Mouse (Mus musculus): Measurements from ENCODE around the gene Bcl2l13.

The Bcl2l13 gene

DNA sequence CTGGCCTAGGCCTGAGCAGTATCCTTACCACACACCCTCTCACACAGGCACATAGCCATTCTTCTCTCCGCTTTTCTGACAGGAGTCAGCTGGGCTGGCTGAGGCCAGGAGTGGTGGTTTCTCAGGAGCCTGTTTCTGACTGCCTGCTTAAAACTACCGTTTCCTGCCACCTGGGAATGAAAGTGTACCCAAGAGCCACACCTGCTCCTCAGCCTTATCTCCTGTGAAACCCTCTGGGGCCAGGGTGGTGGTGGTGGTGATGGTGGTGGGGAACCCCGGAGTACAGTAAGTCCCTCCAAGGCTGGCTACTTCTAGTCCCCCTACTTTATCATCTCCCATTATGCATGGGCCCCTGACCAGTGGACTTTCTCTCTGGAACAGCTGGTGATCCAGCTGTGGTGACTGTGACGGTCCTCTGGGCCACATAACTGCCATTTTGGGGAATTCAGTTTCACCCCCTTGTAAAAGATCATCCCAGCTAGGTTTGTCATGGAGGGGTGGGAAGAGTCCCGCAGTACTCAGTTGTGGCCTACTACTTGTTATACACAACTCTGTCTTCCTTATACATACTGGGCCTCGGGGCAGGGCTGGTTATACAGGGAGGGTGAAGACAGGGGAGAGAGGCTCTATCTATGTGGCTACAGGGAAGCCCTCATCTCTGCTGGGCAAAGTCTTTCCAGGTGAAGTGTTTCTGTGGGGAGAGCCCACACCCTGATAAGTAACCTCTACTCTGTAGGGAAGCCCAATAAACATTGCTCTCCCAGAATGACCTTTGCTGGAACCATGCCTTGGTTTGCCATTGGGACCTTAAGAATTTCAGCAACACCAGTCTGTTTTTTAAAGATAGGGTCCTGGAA is 94.7 kb downstream of the Bcl2l13 start:
- DNase-seq (ENCODE audit: low spot score), result no peak

DNA sequence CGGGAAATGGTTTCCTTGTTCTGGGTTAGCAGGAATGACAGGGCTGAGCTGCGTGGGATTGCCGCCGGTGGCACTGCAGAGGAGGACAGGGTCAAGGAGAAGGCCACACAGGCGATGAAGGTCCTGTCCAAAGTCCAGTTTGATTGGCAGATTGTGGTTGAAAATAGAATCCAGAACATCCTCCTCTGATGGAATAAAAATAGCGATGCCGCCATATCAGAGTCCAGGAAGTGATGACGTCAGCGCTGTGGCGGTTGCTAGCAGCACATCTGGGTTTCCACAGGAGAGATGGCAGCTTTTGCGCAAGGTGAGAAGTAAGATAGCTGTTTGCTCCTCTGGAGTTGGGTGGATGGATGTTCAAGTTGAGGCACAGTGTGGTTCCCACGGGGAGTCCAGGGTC is 96.6 kb downstream of the Bcl2l13 start:
- DNase-seq (ENCODE audit: low spot score), result no peak

- no peak for DNase-seq (ENCODE audit: low spot score)
Measured at GRCm38 (mm10) chr6:120933670-120934069, 97.7 kb downstream of the Bcl2l13 start.

GRCm38 (mm10) chr6:120934176-120934575 is 98.2 kb downstream of the Bcl2l13 start:
- no peak for DNase-seq (ENCODE audit: low spot score)

- no peak for DNase-seq (ENCODE audit: low spot score)
Measured at GRCm38 (mm10) chr6:120937104-120937617, 101.1 kb downstream of the Bcl2l13 start.

DNA sequence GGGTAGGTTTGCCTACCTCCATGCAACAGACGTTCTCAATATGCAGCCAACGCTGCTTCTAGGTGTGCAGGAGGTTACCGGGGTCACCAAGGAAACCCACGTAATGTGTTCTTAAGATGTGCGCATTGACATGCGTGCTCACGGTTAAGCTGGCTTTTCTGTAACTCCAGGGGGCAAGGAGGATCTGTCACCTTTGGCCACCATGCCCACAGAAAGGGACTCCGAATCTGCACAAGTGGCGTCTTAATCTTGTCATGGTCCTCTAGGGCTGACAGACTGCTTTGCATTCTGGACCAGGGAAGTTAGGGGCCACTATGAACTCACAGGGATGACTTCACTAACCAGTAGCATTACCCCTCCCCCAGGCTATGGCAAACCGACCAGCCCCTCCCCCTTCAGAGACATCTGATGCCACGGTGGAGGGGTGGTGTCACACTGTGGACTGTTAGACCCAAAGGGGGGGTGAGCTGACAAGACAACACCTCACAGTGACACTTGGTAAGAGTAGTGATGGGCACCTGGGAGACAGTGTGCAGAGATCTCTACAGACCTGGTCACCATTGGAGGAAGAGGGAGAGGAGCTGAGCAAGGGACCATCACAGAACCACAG is 102.1 kb downstream of the Bcl2l13 start:
- no peak for DNase-seq (ENCODE audit: low spot score)

DNA sequence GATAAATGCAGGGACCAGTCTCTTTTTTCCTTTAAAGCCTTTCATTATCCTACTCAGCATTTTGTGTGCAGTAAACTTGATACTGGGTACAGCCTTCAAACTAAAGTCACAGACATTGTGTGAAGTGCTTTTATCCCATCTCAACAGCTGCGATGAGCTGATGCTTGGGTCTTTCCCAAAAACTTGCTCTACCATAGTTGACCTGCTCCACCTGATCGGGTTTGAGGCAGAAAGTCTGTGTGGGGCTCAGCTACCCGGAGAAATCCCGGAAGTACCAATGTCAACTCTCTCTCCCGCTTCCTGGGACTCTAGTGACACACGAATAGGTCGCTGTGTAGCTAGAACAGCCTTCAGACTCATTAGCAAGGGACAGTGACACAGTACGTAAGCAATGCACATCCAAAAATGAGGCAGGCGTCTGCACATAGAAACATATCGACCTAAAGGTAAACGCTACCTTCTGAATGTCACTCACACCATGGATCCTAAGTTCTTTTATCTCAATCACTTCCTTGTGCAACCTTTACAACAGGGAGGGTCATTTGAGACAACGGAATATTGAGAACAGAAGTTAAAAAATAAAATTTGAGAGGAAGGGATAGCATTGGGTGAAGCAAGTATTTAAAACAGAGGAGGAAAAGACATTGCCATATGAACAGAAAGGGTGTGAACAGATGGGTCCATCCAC is 102.9 kb downstream of the Bcl2l13 start:
- DNase-seq (ENCODE audit: low spot score), result no peak

GRCm38 (mm10) chr6:120939783-120940182 is 103.8 kb downstream of the Bcl2l13 start:
- no peak for DNase-seq (ENCODE audit: low spot score)

DNA sequence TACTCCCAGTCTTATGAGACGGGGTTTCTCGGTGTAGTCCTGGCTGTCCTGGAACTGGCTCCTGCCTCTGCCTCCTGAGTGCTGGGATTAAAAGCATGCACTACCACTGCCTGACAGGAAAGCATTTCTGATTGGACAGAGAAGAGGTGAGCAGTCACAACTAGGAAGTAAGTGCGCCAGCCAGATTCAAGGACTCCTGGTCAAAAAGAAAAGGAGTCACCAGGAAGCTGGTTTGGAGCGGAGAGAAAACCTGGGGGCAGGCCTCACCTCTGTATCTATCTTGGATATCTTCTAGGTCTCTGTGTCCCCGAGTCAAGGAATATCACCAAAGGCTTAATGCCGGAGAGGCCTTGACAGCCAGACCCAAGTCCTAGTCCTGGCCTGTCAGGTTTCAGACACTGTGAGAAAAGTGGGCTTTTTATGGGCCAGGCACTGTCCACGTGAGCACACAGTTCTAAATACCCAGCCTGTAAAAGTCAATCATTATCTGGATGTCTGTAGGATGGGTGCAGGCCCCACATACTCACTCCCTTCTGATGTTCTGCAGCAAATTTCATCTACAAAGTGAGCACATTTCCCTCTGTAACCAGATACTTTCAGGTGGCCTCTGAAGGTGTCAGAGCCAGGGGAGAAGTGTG is 104.6 kb downstream of the Bcl2l13 start:
- DNase-seq (ENCODE audit: low spot score), result no peak

DNA sequence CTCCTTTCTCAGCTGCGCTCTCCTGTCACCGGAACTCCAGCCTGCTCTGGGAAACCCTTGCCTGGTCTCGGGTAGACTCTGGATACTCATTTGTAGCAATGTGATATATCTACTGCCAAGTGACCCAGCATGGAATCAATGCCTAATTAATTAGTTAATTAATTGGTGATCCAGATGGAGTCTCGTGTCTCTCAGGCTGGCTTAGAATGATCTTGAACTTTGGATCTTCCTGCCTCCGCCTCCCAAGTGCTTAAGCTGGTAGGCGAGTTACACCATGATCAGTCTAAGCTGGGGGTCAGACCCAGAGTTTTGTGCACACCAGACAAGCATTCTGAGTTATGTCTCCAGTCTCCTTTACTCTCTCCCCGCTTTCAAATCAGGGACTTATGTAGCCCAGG is 105.1 kb downstream of the Bcl2l13 start:
- no peak for DNase-seq (ENCODE audit: low spot score)

DNA sequence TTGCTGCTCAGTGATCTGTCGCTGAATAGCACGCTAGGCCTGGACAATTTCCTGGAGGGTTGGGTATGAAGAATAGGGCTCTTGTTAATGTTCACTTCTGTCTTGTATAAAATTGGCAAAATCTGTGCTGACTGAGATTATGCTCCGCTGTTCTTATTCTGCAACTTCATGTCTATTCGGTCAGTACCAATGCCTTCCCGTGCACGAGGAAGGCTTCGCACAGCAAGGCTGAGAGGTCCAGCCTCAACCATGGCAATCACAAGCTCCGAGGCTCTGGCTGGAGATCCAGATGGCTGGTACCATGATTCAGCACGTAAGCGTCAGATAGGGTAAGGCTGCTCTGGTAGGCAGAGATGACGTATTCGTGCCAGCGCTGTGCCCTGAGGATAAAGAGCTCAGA is 105.6 kb downstream of the Bcl2l13 start:
- DNase-seq (ENCODE audit: low spot score), result no peak

Measured in embryo, embryonic 10.5 days (tissue).